Mouse (Mus musculus): ENCODE data around the gene Psen2. TPM values are rescaled to one million over a fixed set of nuclear protein-coding genes. Genes with fewer than 3 reads are reported as not detected.
A peak's percentile ranks its signal among the peaks of the same experiment; 100 is the strongest.

Gene Psen2
- total RNA-seq (2021): 10 to 100 TPM; 13.5 to 15.3 TPM

DNA sequence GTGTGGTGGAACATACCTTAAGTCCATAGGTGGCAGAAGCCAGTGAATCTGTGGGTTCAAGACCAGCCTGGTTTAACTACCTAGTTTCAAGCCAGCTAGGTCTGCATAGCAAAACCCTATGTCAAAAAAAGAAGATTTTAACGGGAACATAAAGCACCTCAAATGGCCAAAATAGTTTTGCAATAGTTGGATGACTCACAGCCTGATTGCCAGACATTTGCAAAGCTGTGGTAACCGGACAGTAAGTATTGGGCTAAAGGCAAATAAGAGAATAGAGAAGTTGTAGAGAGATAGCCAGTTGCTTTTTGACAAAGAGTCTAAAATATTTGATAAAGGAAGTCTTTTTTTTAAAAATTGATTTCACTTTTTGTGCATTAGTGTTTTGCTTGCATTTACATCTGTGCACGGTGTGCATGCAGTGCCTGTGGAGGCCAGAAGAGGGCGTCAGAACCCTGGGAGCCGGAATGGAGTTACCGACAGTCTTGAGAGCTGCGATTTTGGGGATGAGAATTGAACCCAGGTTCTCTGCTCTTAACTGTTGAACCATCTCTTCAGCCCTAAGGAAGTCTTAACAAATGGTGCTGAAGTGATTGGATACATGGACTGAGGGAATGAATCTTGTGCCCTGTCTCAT is at the start of gene Psen2:
TSS of gene Psen2 (minus strand) at position 75 of the 634 bp plus-strand sequence.
- intact Hi-C loops (cut with DNase I): no loop called here
- peak in 1 of 2 experiments; percentile 41 for DNase-seq

DNA sequence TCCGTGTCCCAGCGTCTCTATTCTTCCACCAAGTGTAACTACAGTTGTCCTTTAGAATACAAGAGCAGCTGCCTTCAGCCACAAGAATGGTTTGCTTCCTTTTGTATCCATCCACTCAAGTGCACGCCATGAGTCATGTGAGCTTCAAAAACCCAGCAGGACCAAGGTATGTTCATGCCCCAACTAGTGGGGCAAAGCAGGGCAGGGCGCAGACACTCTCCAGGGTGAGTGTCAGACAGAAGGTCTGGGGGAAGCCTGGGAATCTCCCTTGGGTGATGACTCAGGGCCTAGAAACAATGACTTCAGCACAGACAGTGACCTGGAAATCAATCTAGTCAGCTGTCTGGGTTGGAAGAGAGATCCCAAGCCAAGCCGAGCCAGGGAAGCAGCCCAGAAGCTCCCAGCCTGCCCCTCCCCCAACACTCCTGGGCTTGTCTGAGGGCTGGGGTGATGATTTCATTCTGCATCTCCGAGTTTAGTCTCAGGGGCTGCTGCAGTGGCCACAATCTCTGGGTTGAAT is 49.6 kb upstream of the Psen2 start:
- DNase-seq: peak; percentile 84 to 85
- intact Hi-C loops (cut with DNase I): no loop called here

DNA sequence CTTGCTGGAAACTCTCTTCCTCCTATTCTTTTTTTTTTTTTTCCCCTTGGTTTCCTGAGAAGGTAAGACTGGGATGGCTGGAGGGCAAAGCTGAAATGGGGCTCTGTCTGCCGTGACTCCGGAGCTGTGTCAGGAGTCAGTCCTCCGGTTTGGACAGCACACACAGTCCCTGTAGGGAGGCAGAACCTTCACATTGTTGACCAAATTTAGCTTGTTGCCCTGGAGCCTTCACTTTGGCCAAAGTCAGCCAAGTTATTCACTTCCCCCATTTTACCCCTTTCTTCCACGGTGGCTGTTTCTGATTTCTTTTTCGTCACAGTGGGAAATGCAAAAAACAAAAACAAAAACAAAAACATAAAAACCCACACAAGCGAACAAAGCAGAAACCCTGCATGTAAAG is 49.0 kb upstream of the Psen2 start:
- DNase-seq: no peak
- intact Hi-C loops (cut with DNase I): no loop called here

DNA sequence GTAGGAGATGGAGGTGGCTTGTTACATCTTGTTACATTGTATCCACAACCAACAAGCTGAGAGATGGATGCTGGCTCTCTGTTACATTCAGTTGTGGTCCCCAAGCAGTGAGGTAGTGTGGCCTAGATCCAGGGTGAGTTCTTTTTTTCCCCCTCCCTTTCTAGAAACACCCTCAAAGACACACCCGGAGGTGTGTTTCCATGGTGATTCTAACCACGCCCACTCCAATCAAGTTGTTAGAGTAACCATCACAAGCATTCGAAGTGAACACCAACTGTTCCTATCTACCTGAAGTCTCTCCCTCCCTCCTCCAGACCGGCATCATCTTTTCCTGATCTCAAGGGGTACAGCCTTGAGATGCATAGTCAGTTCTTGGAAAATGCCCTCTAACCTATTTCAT is 45.7 kb upstream of the Psen2 start:
- DNase-seq: no peak
- intact Hi-C loops (cut with DNase I): no loop called here

DNA sequence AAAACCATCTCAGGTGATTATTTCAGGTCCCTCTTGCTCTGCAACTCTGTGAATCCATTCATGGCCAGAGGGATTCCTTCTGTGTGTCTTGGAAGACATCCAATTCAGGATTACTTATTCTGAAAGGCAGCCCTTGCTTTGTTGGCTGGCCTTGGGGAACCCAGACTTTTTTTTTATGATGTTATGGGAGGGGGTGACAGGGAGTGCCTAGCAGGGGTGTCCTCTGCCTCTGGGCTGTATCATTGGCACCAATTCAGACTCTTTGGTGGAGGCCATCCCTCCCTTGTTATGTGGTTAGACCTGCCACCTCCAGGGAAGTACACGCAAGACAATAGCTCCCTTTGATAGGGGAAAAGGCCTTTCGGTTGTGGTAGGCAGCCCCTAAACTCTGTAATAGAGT is 44.4 kb upstream of the Psen2 start:
- intact Hi-C loops (cut with DNase I): no loop called here
- DNase-seq: no peak

DNA sequence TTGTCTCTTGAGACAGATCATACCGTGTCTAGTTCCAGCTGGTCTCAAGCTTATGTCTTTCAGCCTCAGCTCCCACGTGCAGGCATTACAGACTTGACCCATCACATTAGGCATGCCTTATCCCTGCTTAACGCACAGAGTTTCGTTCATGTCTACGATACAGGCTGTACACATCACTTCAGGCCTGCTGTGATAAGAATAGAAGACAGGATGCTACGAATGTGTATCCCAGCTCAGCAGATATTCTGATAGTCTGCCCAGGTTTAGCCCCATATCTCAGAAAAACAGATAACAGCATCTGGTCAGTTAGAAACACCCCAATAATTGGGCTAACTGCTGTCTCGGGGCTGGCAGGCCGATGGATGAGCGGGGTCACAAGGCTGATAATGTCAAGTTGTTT is 43.7 kb upstream of the Psen2 start:
- intact Hi-C loops (cut with DNase I): no loop called here

DNA sequence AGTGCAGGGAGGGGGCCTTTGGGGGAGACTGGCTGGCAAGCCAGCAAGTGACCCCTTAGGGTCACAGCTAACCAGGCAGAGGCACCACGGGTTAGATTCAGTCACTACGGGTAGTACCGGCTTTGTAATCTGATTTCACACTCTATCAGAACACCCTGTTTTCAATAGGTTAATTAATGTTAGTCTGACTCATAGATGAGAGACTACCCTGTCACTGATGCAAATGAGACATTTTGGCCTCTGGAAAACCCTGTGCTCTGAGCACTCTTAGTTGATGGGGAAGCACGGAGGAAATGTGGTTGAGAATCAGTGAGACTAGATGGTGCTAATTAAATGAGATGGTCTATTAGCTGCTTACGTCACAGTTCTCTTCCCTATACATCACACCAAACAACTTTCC is 40.4 kb upstream of the Psen2 start:
- intact Hi-C loops (cut with DNase I): no loop called here
- DNase-seq: no peak

More for the DNA sequence above, 43.7 kb upstream of the Psen2 start:
- no peak for DNase-seq

DNA sequence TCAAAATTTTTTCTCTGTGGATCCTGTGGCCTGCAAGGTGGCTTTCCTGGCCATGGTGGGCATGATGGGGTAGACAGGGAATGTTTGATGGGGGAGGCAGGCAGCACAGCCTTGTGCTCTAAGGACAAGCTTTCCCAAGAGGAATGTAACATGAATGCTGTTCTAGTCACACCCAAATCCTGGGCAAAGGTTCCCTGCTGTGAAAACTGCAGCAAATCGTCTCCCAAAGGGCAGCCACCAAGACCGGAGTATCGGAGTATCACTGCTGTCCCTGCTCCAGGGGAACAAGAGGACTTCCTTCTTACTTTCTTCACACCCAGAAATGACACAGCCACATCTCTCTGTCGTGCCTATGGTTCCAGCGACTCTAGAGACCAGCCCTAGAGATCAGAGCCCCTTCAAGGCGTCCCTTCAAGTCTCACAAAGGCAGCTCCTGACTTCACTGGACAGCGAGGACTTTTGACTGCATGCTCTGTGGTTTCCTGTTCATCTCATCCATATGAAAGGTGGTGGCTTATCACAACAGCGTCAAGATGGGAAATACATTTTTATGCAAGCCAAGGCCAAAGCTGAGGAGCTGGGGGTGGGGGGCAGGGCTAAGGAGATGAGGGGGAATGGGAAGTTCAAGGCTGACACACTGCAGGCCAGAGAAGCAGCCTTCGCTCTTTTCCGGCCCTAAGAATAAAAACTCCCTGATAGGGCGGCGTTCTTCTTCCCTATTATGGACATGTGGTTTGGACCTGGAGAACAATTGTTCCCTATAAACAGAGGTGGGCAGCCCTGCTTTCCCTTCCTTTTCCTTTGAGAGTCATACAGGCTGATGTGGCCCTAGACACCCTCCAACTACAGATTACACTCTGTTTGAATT is 39.2 kb upstream of the Psen2 start:
- intact Hi-C loops (cut with DNase I): no loop called here

DNA sequence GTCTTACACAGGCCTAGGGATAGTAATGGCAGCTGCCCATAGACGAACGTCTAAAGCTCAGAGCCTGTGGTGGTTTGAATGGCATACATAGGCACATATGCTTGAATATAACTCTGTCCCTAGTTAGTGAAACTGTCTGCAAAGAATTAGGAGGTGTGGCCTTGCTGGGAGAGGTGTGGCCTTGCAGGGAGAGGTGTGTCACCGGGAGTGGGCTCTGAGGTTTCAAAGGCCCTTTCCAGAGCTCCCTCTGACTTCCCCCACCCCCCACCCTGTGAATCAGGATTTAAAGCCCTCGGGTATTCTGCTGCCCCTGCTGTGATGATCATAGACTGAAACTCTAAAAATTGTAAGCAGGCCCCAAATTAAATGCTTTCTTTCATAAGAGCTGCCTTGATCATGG is 37.8 kb upstream of the Psen2 start:
- no peak for DNase-seq
- intact Hi-C loops (cut with DNase I): no loop called here

More for the DNA sequence above, 39.2 kb upstream of the Psen2 start:
- peak; percentile 41 to 58 for DNase-seq

DNA sequence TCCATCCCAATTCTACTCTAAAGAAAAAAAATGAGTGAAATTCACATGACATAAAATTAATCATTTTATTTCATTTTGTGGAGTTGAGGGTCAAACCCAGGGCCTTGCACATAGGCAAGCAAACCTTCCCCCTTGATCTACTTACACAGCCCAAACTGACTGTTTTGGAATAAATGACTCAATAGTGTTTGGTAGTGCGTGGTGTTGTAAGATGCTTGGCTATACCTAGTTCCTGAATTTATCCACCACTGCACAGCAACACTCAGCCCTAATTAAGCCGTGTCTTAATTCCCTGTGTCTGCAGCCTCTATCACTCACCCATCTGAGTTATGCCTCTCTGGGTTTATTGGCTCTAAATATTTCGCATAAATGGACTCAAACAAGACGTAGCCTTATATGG is 37.1 kb upstream of the Psen2 start:
- intact Hi-C loops (cut with DNase I): no loop called here
- no peak for DNase-seq

DNA sequence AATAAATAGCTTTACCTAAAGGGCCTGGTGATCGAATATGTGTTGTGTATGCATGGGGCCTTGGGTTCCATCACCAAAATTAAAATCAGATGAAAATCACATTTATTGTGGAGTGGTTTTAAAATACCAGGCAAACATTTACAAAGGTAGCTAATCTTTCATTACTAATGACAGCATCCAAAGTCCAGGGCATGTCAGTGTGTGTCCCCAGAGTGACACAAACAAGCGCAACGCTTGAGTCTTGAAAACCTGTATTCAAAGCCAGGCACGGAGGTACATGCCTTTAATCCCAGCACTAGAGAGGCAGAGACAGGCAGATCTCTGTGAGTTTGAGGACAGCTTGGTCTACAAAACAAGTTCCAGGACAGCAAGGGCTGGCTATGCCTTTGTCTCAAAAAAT is 36.5 kb upstream of the Psen2 start:
- intact Hi-C loops (cut with DNase I): no loop called here

DNA sequence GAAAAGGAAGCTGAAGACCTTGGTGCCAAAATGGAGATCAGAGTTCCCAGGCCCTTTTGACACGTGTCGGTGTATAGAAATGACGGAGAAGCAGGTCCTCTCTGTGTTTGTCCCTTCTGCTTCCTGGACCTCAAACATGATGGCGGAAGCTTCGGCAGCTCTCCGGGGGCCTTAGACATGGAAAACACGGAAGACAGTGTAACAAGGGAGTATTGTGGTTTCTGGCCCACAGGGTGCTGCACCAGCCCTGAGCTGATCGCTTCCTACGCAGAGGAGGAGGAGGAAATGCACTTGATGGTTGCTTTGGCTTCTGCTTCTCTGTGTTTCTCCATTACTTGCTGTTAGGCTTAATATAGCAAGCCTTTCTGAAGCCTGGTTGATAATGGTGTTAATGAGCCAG is 32.9 kb upstream of the Psen2 start:
- DNase-seq: no peak
- intact Hi-C loops (cut with DNase I): no loop called here

More for the DNA sequence above, 36.5 kb upstream of the Psen2 start:
- no peak for DNase-seq

DNA sequence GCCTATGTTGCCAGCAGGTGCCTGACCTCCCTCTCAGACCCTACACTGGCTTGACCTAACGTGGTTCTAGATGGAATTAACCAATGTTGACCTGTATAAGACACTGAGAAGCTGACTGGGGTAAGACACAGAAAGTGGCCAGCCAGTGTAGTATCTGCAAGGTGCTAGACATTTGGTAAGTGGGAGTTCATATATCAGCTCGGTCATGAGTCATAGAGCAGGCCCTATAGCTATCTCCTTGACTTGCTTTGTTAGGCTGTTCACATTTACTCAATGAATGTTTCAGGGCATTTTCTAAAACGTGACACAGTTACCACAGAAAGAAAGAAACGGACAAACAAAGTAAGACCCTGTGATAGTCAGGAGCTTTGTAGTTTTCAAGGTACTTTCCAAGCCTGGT is 27.1 kb upstream of the Psen2 start:
- intact Hi-C loops (cut with DNase I): no loop called here
- no peak for DNase-seq

DNA sequence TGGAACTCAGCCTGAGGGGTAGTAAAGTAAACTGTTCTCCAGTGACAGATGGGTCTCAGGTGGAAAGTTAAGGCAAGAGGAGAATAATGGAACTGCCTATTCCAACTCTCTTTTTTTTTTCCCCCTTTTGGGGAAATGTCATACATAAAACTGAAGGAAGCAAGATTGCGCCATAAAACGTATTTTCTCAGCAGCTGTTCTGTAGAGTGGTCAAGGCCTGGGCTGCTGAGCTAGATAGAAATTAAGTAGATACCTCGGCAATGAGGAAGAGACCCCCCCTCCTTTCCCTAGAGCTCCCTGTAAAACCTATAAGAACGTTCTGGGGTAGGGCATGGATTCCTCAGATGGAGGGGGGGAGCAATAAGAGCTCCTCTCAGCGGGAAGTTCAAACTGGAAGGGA is 26.6 kb upstream of the Psen2 start:
- DNase-seq: no peak
- intact Hi-C loops (cut with DNase I): no loop called here

DNA sequence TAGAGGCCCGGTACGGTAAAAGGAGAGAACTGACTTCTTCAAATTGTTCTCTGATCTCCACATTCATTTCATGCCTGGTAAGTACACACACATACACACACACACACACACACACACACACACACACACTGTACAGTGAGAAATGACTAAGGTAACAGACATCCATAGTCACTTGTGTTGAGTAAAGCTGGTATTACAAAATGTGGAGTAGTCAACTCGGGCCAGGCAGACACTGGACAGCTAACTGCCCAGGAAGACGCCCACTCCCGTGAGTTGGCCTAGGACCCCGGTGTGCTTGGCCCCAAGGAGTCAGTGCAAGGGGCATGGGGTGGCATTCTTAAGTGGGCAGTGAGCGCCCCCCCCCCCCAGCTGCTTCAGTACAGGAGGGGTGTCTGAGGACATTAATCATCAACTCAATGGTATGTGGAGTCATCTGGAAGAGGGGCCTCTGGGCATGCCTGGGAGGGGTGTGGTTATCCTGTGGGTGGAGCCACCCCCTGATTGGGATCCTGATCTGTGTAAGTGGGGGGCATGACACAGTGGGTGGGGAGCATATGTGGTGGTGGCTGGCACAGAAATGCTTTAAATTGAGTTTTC is 25.7 kb upstream of the Psen2 start:
- intact Hi-C loops (cut with DNase I): no loop called here
- DNase-seq: no peak

DNA sequence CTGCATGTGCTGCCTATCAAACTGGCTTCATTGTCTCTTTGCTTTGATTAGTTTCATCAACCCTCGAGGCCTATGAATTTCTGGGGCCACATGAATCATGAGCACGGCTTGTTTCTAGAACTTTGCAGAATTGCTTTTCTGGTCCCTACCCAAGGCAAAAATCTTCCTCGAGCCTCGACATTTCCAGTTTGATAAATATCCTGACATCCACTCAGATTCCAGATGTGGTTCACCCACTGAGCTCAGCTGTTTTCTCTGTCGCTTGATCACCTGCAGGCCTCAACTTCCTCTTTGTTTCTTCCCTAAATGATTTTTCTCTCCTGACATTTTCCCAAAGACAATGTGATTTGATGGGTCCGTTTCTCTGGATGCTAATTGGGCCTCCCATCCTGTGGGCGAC is 25.0 kb upstream of the Psen2 start:
- DNase-seq: no peak
- intact Hi-C loops (cut with DNase I): no loop called here

DNA sequence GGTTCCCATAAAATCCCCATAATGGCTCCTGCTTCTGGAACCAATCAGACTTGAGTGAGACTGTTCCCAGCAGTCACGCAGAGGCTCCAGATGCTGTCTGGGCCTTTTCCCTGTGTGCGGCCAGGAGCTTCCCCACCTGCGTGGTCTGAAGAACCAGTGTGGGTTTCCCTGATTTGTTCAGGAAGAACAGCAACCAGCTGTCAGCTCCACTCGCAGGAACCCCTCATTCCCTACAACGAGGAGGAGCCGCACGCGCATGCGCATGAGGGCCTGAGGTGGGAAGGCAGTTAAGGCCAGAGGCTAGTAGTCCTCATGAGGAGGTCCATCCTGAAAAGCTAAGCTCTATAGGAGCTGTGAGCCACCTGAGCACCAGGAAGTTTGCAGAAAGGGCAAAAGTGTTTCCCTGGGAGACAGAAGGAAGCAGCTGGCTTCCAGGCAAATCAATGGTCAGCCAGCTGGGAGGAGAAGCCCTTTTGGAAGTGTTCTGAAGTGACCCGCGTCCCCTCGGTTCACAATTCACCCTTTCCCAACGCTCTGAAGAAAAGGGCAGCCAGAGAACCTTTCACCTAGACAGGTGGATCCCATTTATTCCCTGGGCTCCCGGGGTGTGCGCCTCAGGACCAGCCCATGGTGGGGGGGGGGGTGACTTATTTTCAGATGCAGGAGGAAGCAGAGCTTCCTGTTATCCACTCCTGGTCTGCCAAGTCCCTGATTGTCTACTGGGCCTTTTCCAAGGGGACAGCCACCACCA is 23.0 kb upstream of the Psen2 start:
- DNase-seq: peak; percentile 65 to 69
- intact Hi-C loops (cut with DNase I): no loop called here

DNA sequence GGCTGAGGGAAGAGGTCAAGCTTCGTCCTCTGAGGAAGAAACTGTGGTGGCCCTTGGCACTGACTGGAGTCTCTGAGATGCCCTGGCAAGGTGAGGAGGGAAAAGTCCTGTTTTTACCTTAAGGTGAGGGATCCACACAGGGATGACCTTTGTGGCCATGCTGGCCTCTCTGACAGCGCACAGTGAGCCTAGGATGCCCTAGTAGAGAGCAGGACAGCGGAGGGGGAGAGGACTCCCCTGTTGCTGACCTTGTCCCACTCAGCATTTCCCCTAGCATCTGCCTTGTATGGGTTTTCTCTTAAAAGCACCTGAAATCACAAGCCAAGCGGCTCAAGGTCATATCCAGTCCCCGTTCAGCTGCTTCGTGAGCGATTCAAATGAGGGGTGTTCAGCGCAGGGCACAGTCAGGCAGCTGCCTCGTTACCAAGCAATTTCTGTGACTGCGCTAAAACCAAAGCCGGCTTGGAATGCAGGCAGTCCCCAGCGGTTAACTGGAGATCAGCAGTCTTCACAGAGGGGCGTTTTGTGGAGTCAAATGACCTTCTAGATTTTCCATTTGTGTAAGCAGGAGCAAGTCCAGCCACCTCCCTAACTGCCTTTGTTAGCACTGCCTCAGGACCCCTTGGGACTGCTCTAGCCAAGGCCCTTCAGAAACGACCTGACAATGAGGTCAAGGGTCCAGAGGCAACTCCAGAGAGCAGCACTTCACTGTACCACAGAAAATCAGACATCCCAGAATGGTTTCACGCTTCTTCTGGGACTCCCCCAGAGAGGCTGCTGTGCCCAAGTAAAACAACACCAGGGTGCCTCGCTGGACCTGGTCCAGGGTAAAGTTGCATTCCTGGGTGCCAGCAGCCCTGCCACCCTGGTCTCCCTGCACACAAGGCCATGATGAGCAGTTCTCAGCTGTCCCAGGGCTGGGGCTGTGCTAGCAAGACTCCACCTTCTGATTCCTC is 20.9 kb upstream of the Psen2 start:
- peak in 1 of 2 experiments; percentile 48 for DNase-seq
- intact Hi-C loops (cut with DNase I): no loop called here

DNA sequence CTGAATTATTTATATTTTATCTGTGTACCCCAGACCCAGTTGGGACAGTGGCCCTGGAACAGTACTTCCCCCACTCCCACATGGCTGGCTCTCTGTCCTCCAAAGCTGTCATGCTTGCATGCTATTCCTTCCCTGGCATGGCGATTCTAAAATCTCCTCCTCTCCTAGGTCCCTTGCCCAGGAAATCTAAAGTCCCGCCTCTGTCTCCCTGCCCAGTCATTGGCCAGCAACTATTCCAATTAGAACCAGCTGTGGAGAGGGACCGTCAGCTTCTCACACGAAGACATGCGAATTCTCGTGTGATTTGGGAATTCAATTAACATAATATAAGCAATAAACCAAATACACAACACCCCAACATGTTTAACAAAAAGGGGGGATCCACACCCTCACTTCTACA is 19.3 kb upstream of the Psen2 start:
- peak in 1 of 2 experiments; percentile 37 for DNase-seq
- intact Hi-C loops (cut with DNase I): no loop called here

DNA sequence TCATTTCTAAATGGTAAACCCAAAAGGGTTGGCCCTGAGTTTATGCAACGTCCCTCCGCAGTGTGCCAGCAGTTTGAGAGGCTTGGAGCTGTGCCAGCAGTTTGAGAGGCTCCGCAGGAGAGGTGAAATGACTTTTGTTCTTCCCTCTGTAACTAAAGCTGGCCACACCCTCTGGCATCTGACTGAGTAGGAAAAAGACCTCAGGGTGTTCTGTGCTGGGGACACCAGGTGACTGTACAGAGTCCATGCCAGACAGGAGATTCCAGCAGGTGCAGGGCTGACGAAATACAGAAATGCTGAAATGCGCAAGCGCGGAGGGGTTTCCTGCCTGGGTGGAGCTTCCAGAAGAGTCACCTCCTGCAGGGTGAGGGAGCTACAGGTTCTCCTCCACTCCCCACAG is 16.4 kb upstream of the Psen2 start:
- DNase-seq: peak; percentile 82 to 85
- intact Hi-C loops (cut with DNase I): no loop called here
